Mouse (Mus musculus): ENCODE measurements around the gene Clec12a.

Clec12a gene

DNA sequence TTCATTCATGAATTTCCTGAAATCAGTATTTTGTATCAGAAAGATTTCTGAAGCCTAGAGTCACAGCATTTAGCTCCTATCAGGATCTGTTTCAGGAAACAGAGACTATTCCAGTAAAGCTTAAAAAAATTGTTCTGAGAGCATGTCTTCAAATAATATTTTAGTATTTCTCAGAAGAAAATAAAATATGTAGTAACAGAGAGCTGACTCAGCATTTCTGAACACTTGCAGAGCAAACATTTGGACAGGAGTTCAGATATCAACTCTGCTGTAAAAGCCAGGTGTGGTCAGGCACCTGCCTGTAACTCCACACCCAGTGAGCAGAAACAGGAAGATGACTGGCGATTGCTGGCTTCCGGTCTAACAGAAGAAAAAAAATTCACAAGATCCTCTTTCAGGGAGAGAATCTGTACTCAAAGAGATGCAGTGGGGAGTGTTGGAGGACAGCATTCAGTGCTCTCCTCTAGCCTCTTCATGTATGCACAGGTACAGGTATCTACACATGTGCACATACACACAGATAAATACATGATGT lies 32.5 kb downstream of the Clec12a start:
- no peak for DNase-seq (ENCODE audit: low spot score)

DNA sequence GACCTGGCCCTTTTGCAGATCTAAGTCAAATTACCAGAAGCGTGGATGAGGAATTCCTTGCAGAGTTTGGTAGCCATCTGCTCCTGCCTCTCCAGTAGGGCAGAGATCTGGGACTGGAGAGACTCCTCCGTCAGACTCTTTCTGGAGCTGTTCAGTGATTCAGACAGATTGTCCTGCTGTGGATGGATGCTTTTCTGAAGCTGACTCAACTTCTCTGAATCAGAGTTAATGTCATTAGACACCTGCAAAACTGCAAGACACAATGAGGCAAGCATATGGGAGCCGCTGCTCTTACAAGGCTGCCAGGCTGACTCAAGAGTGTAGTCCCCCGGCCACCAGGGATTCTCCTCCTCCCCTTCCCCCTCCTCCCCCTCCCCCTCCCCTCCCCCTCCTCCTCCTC lies 38.0 kb downstream of the Clec12a start:
- DNase-seq (ENCODE audit: low spot score) = no peak

- no peak for DNase-seq (ENCODE audit: low spot score)
These were observed 39.2 kb downstream of the Clec12a start for GRCm38 (mm10) chr6:129381736-129382135.

- no peak for DNase-seq (ENCODE audit: low spot score)
These were observed 41.0 kb downstream of the Clec12a start for GRCm38 (mm10) chr6:129383466-129383865.

DNA sequence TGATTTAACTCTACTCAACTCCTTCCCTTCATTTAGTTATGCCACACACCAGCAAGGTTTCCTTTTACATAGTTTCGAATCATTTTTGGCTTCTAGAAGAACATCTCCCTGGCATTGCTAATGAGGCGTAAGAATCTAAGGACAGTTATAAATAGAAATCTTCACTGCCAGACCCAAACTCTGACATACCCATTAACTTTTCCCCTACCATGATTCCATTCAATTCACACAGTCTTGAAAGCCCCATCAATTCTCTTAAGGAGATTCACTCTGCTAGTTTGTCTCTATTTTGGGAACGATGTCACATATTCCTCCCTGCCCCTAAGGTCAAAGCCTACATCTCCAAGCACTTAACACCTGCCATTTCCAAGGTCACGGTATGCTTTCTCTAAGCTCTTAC lies 42.5 kb downstream of the Clec12a start:
- no peak for DNase-seq (ENCODE audit: low spot score)

DNA sequence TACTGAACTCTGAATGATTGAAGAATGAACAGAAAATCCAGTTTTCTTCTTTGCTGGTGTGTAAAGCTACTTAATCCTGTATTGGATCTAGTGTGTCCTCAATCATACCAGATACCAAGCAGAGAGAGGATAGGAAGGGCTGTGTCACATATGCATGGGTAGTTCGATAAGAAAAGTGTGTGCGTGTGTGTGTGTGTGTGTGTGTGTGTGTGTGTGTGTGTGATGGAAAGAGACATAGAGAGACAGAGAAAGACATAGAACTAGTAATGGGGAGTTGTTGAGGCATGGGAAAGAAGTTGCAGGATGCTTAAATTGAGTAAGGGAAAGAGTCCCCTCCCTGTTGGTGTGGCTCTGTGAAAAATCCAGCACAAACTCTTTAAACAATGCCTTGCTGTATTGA lies 43.3 kb downstream of the Clec12a start, which contains the start of gene Clec12b:
TSS of gene Clec12b (minus strand) at position 101 of the 400 bp plus-strand sequence.
- DNase-seq (ENCODE audit: low spot score) = no peak

GRCm38 (mm10) chr6:129393087-129393720 lies 50.7 kb downstream of the Clec12a start:
- peak; percentile 11 for DNase-seq (ENCODE audit: low spot score)

DNA sequence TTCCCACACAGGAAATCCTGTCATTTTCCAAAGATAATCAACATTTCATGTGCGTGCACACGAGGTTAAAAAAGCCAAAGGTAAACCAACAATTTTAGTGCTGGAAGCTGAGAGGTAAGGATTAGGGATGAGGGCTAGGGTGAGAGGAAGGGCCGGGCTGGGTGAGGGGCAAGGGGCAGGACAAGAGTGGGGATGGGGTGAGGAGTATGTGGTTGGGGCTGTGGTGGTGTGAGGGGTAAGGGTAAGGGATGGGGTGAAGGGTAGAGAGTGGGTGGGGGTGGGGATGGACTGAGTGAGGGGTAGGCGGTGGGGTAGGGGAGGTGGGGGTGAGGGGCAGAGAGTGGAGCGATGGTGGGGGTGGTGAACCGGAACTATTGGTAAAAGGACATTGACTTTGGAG lies 51.2 kb downstream of the Clec12a start:
- no peak for DNase-seq (ENCODE audit: low spot score)

DNA sequence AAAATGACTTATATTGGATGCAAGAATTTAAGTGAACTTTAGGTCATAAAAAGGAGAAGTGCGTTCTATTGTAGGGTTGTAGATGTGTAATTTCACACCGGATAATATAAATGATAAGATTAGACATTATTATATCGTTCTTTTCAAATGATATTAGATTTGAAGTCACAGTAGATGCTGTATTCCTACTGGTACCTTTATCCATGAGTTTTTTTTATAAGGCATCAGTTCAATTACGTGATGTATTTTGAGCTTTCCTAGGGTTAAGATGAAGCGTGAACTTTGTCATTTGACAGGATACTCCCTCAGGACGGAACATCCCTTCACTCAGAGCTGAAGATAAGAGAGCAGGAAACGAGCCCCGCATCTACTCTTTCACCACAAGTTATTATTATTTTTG lies 54.5 kb downstream of the Clec12a start, which contains the start of gene Clec1b:
TSS of gene Clec1b (plus strand) at position 301 of the 400 bp plus-strand sequence.
- no peak for DNase-seq (ENCODE audit: low spot score)

- DNase-seq (ENCODE audit: low spot score) = peak; percentile 29
These were observed 57.5 kb downstream of the Clec12a start for GRCm38 (mm10) chr6:129399945-129400344.

DNA sequence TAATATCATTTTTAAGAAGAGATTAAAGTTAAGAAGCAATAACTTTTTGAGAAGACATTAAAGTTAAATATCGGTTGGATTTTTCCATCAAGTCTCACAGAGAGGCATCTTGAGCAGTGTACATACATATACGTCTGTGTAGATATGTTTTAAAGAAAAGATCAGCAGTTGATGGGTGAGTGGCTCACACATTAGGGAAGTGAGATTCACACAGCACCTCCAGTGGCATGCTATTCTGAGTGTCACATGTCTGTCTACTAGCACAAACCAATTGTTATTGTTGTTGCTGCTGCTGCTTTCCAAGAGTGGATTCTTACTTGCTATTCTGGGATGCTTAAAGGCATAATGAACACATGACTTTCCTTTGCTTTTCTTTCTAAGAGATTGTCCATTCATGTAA lies 59.9 kb downstream of the Clec12a start:
- DNase-seq (ENCODE audit: low spot score) = no peak

DNA sequence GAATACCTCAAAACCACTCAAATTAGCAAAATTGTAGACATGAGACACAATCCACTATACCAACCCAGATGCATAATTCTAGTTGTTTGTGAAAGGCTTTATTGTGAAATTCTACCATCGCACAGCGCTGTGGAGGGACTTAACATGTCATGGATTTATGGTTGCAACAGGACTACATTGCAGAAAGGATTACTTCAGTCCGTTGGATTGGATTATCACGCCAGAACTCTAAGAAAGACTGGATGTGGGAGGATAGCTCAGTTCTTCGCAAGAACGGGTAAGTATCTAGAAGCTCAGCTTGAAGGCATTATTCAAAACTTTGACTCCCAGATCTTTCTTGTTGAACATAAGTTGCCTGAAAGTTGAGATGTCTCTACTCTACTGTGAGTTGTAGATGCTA lies 60.9 kb downstream of the Clec12a start:
- DNase-seq (ENCODE audit: low spot score) = no peak

GRCm38 (mm10) chr6:129405999-129406398 lies 63.5 kb downstream of the Clec12a start:
- no peak for DNase-seq (ENCODE audit: low spot score)

GRCm38 (mm10) chr6:129407324-129407723 lies 64.8 kb downstream of the Clec12a start:
- no peak for DNase-seq (ENCODE audit: low spot score)

DNA sequence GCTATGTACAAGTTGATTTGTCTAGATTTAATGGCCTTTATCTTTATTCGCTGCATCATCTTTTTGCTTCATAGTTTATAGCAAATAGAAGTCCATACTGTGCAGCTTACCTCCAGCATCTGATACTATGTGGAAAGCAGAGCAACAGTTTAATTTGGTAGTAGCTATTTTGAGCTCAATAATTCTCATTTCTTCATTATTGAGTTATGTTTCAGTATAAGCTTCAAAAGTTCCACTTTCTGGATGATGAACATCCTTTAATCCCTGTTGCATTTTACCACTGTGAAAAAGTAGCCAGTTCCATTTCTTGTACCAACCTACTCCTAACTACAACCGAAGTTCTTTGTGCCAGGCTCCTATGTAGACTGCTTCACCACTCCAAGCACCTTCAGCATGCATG lies 66.1 kb downstream of the Clec12a start, which contains the start of gene Clec9a:
TSS of gene Clec9a (plus strand) at position 301 of the 400 bp plus-strand sequence.
- no peak for DNase-seq (ENCODE audit: low spot score)

GRCm38 (mm10) chr6:129414177-129414576 lies 71.7 kb downstream of the Clec12a start:
- no peak for DNase-seq (ENCODE audit: low spot score)
